Mouse (Mus musculus) E14TG2a.4 (cell line): ENCODE data around the gene Tmem200c.

Experiments
- CTCF ChIP-seq: conservative IDR thresholded peaks from 2 replicates; pipeline ENCODE4 v1.5.1; 2014; ENCODE audit warnings: low read length
- NANOG ChIP-seq: IDR thresholded peaks from 2 replicates; pipeline ENCODE4 v1.6.1; 2014; ENCODE audit warnings: borderline replicate concordance, low read length, mixed read lengths
- POU5F1 ChIP-seq: IDR thresholded peaks from 2 replicates; pipeline ENCODE4 v1.6.1; 2014; ENCODE audit warnings: low read length, borderline replicate concordance

DNA sequence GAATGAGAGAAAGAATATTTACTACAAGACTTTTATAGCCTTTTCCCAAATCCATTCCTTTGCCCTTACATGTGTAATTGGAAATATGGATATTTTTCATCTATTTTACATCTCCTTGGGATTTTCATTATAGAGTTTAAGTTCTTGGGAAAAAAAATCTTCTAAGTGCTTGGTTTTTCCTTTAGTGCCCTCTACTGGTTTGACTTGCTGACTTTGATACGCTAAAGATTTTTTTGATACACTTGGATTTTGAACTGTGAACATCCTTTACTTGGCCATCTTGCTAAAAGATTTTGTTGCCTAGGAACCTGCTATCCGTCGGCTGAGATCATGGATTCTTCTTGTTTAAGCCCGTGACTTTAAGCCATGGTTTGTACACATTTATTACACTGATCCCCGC is 48.8 kb downstream of the Tmem200c start:
- TF ChIP-seq NANOG = no peak
- TF ChIP-seq CTCF = no peak; the same call in 1 of the 2 replicates
- TF ChIP-seq POU5F1 = no peak
